Mouse (Mus musculus): Measurements from ENCODE around the gene Gsg1.

The Gsg1 gene

DNA sequence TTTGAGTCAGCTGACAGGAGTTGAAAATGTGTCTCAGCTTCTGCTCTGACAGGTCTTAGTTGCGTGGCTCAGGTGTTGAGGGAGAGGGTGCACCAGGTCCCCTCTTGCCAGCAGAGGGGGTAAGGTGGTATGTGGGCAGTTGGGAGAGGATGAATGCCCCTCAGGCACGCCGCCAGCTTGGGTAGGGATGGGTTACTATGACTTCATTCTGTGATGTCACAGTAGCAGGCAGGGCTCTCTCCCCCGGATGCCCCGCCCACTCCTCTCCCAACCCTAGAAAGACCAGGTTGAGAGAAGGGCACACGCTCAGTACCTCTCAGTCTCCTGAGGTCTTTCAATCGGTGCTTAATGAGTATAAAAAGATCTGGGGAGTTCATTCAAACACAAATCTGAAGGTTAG is at the start of gene Gsg1:
TSS of gene Gsg1 (minus strand) at position 199 of the 400 bp plus-strand sequence.
- DNase-seq (ENCODE audit: low spot score), result no peak

DNA sequence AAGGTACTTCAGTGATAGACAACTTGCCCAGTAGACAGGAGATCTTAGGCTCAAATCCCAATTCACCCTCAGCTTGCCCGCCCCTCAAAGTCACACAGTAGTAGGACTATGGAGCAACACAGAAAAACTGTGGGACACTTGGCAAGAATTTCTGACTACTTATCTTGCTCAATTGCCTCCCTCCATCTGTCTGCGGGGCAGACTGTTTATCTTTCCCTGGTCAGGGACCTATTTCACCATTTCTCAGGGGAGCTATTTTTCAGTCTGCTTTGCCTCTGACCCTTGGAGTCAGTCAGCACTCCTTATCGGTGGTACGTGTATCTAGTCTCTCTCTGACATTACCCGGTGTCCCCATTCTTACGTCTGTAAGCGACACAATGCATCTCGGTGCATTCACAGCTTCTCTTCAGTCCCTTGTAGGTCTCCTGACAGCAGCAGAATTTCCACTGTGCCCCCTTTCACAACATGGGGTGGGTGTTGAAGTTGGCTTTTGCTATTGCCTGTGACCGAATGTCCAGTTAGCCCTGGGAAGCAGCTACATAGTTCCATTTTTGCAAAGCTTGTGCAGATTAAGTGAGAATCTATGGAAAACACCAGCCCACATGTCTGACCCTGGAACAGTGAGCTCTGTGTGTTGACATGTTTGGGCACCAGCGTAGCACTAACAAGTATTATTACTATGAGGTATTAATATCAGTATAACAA is 48.4 kb upstream of the Gsg1 start:
- DNase-seq (ENCODE audit: low spot score), result no peak

DNA sequence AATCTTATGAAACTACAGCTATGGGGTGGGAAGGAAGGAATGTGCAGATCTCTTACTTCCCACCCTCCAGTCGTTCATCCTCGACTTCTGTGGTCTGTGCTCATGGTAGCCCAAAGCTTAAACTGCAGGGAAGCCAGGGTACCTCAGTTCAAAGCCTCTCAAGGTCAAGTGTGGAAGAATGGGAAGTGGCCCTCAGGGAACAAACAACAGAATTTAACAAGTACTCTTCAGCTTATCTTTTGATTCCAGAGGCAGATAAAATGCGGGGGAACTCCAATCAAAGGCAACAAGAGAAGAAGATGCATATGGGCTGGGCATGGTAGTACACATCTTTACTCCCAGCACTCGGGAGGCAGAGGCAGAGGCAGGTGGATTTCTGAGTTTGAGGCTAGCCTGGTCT is 46.3 kb upstream of the Gsg1 start:
- DNase-seq (ENCODE audit: low spot score), result no peak

DNA sequence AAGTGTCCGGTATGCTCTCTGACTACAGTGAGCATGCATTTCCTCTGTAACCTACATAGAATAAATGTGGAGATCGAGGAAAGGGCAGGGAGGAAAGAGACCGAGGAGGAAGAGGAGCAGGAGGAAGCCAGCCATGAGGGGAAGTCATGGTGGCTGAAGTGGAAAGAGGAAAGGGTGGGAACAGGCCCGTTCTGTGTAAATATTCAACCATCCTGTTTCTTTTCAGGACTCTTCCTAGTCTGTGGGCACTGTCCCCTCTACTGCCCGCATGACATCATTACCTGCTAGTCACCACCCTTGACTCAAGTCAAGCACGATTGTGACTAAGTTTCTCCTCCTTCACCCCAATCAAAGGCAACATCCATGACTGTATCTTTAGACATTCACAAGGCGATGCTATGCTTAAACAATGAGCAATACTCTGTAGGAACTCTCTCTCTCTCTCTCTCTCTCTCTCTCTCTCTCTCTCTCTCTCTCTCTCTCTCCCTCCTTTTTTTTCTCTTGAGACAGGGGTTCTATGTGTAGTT is 44.9 kb upstream of the Gsg1 start:
- no peak for DNase-seq (ENCODE audit: low spot score)

GRCm38 (mm10) chr6:135297570-135297969 is 43.4 kb upstream of the Gsg1 start:
- DNase-seq (ENCODE audit: low spot score), result no peak

- no peak for DNase-seq (ENCODE audit: low spot score)
These were observed 42.1 kb upstream of the Gsg1 start for GRCm38 (mm10) chr6:135296267-135296666.

DNA sequence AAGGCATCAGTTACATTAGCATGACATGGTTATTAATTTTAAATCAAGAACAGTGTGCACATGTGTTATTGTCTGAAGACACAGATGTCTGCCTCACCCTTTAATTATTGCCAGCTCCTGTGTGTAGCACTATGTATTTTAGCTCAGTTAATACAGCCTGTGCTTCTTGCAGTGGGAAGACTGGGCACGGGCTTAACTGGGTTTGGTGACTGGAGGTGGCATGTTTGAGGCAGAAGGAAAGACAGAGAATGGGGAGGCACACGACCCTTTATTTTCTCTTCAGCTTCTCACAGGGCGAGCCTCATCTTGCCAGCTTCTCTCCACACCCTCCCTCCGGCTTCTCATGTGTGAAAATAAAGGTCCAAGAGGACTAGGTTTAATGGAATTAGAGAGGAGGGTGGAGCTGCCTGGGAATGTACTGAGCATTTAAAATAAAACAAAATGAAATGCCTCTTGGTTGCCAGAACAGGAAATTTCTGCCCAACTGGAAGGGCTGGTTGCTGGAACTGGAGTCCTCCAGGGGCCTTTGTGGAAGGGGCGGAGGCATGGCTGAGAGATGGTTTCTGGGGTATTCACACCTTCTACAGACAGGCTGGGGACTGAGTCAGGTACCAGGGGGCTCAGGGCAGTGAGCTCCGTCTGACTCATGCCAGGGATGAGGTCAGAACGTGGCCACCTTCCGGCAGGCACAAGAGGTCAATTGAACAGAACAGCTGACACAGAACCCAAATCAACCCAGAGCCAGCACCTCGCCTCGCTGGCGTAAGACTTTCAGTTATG is 41.1 kb upstream of the Gsg1 start:
- DNase-seq (ENCODE audit: low spot score), result no peak

DNA sequence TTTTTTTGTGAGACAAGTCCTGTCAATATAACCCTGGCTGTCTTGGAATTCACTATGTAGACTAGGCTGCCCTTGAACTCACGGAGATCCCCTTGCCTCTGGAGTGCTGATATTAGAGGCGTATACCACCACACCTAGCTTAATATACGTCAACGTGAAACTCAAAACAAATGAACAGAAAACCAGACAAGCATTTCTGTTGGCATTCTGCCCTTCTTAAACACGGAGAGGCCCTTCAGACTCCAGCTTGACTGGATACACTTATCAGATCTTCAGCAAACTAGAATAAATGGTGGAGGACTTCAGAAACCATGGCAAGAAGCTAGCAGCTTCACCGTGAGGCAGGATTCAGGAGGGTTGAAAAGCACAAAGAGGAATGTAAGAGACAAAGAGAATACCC is 40.0 kb upstream of the Gsg1 start:
- no peak for DNase-seq (ENCODE audit: low spot score)

GRCm38 (mm10) chr6:135292391-135292790 is 38.2 kb upstream of the Gsg1 start:
- no peak for DNase-seq (ENCODE audit: low spot score)

DNA sequence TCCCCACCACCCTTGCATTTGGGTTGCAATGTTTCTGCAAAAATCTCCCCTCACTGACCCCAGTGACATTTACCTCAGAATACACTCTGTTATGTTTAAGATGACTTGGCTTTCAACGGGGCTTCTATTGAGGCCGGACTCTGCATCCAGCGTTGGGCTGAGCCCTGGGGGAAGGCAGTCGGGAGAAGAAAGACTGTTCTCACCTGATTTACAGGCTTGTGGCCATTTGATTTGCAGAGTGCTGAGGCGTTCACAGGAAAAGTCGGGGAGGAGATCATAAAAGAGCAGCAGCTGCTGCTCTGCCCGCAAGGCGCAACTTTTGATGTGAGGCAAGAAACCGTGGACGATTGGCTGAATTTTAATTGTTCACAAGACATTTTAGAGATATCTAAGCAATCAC is 25.7 kb upstream of the Gsg1 start:
- DNase-seq (ENCODE audit: low spot score), result no peak

GRCm38 (mm10) chr6:135279286-135279685 is 25.1 kb upstream of the Gsg1 start:
- DNase-seq (ENCODE audit: low spot score), result no peak

DNA sequence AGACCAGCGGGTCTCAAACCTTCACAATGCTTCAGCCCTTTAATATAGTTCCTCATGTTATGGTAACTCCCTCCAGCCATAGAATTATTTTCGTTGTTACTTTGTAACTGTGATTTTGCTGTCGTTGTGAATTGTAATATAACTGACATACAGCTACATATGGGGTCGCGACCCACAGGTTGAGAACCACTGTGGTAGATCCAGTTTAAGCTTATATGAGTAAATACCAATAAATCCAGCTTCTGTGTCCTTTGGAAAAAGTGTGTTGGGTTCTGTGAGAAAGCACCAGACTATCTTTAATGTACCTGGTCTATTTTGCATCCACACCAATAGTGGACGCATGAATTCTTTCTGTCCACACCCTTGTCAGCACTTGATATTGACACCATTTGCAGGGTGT is 24.2 kb upstream of the Gsg1 start:
- DNase-seq (ENCODE audit: low spot score), result no peak

GRCm38 (mm10) chr6:135276474-135277295 is 22.5 kb upstream of the Gsg1 start:
- no peak for DNase-seq (ENCODE audit: low spot score)

DNA sequence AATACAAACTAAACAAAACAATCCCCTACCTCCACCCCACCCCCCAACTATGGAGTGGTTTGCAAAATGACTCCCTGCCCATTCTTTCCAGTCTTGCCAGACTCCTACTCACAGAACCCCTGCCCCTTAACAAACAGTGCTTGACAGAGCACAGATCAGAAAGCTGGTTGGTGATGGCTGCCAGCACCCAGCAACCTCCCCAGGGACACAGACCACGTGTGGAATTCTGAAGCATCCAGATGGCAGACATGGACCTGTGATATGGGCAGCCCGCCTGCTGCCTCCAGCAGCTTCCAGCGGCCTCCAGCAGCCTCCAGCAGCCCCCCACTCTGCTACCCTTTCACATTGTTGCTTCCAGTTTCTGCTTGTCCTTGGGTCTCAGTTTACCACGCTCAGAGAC is 21.1 kb upstream of the Gsg1 start:
- DNase-seq (ENCODE audit: low spot score), result no peak

GRCm38 (mm10) chr6:135273066-135273465 is 18.9 kb upstream of the Gsg1 start:
- no peak for DNase-seq (ENCODE audit: low spot score)

DNA sequence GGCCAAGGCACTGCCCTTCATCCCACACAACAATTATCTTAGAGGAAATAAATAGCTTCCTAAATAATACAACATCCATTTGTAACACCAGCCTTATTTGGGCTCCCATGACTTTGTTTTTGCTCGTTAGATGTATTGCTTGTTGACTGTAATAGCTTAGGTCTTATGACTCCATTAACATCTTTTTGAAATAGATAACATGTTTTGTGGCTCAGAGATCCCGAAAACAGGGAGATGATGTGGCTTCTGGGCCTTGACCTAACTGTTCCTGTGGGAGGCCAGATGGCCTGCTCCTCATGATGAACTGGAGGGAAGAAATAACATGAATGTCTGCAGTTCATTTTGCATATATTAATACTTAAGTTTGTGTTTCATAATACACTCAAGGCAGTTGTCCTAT is 17.6 kb upstream of the Gsg1 start:
- no peak for DNase-seq (ENCODE audit: low spot score)

DNA sequence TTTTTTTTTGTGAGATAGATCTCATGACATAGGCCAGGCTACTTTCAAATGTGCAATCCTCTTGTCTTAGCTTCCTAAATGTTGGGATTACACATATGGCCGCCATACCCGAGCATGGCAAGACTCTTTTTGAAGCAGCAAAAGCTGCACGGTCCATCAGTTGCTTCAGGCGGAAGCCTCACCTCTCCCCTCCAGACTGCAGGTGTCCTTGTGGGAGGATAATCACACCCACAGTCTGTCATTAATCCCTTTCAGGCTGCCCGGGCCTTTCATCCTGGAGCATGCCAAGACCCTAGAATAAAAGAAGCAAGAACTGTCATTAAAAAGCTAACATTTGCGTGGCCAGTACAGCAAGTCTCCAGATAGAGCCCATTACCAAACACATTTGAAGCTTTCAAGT is 15.5 kb upstream of the Gsg1 start:
- no peak for DNase-seq (ENCODE audit: low spot score)

DNA sequence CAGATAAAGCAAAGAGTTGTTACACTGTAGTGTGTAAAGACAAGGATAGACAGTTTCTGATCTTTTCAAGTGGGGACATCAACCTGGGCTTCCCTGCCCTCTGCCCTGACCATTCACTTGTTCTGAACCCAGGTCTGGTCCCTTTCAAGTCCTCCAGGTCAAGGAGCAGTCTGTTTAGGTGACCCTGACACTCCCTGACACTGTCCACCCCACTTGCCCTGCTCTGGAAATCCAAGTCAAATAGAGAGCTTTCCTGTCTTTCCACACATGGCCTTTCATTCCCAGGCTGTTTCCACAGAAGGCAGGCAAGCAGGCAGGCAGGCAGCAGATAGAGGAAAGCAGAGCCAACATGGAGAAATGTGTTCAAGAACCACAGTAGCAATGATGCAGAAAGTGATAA is 14.2 kb upstream of the Gsg1 start:
- no peak for DNase-seq (ENCODE audit: low spot score)

- DNase-seq (ENCODE audit: low spot score), result no peak
These were observed 13.1 kb upstream of the Gsg1 start for GRCm38 (mm10) chr6:135267221-135267620.

- no peak for DNase-seq (ENCODE audit: low spot score)
These were observed 11.9 kb upstream of the Gsg1 start for GRCm38 (mm10) chr6:135266056-135266455.

DNA sequence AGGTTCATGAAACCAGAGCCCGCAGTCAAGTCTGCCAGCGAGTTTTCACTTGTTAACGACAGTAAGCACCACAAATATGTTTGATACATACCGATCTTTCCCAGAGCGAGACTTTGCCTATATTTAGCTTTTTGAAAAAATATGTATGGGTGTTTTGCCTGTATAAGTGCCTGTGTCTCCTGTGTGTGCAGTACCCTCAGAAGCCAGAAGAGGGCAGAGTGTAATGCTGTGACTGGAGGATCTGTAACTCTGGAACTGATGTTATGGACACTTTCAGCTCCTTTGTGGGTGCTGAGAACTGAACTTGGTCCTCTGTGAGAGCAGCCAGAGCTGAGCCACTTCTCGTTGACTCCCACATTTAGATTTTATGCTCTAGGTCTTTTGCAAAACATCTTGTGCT is 10.0 kb upstream of the Gsg1 start:
- no peak for DNase-seq (ENCODE audit: low spot score)

DNA sequence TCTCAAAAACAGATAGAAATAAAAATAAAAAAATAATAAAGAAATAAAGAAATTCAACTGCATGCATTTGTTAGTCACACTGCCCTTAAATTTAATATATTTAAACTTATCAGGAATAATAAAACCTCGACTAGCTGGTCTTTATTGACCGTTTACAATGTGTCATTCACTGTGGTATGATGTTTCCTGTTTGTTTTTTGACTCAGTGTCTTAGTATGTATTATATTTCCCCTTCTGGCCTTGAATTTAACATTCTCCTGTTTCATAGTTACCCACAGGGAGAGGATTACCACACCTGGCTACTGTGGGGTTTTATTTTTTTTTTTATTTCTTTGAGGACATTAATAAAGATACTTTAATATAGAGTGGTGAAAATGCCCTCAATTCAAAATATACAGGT is 8.4 kb upstream of the Gsg1 start:
- no peak for DNase-seq (ENCODE audit: low spot score)

DNA sequence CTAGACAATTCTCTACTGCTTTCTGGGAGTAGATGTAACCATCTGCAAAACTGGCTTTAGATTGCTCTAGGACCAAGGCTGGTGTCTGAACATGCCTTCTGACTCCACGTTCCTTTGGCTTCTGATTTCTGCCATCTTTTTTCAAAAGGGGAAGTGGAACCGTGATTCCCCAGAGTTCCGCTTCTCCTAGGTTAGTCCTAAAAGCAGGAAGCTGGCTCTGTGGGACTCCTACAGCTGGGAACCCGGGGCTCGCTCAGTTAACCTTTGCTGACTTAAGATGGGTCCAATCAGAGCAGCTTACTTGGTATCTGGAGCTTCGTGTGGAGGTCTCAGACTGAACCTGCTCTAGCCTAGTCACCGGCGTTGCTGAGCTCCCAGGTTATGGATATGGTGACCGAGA is 7.0 kb upstream of the Gsg1 start:
- DNase-seq (ENCODE audit: low spot score), result no peak
